Mouse (Mus musculus): ENCODE data around the gene Itgb4. TPM values are rescaled to one million over a fixed set of nuclear protein-coding genes. Genes with fewer than 3 reads are reported as not detected.

Itgb4 gene
- 3.2 and 5.2 TPM in 2 replicates for polyA plus RNA-seq (2021; fragmentation: Nextera tagmentation)
- long read RNA-seq, experiment 1, partial matches to known transcripts, result 4 of 4 reads
- long read RNA-seq, experiment 1, other reads (novel, unspliced or antisense), result 0 of 4 reads
- long read RNA-seq, experiment 2, partial matches to known transcripts, result 45 of 55 reads
- long read RNA-seq, experiment 2, other reads (novel, unspliced or antisense), result 10 of 55 reads

DNA sequence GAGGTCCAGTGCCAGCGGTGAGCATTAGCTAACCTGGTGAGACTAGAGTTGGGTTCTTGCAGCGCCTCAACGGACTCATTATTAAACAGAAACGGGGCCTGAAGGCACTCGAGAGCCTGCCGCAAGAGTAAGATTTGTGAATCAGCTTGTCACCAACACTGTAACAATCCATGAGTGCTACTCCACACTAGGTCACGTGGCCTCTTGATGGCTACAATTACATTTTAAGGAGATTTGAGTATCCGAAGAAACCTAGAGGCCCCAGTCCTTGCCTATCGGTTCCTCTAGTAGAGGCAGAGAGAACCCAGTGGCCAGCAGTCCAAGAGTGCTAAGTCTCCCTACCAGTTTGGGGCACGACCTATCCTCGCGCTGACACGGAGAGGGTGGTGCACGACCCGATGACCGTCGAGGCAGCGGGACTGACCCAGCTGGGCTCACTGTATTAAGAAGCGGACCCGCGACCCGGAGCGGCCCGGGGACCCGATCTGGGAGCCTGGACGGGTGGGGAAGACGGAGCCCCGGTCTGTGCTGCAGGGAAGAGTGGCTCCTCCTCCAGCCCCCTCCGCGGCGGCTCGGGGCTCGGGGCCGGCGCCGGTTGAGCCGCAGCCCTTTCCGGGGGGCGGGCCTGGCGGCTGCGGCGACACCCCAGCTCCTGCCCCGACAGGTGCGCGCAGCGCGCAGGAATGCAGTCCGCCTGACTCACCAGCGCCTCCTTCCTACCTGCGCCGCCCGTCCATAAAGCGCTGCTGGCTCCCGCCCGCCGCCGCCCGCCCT is at the start of gene Itgb4:
Itgb4 (plus strand) TSS at position 401 of the 774 bp plus-strand sequence.

DNA sequence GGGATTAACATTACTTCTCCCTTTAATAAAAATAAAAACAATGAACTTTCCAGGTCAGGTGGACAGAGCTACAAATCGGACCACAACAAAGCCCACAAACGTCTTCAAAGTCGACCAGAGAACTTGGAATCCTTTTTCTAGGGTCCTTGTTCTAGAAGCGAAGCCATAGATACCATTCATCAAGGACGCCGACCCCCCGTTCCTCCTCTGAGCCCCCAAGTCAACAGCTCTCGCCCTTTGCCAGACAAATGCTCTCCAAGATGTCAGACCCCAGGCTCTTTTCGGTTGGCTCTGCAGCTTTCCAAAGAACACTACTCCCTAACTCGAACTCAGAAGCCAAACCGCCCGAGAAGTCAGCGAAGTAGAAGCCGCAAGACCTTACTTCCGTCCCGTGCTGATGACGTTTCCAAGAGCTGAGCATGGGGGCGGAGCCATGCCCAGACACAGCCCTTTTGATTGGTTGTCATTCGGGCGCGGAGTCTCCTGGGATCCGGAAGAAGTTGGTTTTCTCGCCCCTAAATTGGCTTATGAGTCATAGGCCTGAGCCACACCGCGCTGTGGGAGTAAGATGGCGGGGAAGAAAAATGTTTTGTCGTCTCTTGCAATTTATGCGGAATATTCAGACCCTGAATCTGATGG is 41.3 kb upstream of the Itgb4 start, which contains the start of the genes Sap30bp and Recql5:
Sap30bp (plus strand) TSS at position 175 of the 639 bp plus-strand sequence.
Recql5 (minus strand) TSS at position 370 of the 639 bp plus-strand sequence.

DNA sequence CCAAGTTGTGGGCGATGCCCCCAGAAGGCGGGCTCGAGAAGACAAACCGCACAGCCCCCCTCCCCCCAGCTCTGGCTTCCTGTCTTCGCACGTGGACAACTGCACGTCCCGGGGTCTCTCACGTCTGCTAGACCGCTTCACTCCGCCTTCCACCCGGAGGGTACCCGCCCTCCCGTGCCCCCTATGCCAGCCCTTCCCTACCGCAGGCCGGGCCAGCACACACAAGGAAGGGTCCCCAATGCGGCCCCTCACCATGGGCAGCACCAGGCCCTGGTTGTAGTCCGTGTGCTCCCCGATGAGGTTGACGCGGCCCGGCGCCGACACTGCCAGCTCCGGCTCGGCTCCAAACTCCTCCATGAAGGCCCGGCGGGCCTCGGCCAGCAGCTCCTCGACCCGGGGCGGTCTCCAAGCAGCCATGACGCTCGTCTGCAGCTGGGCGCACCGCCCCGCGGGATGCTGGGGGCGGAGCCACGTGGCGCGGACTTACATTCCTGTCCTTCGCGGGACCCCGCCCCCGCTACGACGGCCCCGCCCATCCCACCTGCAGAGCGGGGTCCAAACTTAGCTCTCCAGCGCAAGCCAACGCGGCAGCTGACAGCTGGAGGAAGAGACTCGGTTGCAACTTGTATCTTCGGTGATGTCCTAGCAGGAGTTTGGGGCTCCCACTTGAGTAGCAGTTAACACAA is 37.9 kb downstream of the Itgb4 start, which contains the start of gene Galk1:
Galk1 (minus strand) TSS at position 458 of the 686 bp plus-strand sequence.

DNA sequence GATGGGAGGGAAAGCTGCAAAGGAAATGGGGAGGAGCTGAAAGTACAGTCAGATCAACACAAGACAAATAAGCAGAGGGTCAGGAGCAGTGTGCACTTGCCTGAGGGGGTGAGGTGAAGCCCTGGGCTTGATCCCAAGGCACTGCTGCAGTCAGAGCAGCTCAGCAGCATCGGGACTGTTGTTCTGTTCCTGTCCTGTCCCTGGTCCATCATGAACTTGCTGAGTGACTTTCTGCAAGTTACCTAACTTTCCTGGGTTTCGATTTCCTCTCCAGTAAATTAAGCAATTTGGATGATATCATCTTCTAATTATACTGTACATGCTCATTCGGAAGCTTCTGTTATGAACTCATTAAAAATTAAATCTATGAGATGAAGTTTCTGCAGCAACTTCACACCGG is 53.2 kb downstream of the Itgb4 start, which contains the start of gene H3f3b:
H3f3b (minus strand) TSS at position 207 of the 400 bp plus-strand sequence.

DNA sequence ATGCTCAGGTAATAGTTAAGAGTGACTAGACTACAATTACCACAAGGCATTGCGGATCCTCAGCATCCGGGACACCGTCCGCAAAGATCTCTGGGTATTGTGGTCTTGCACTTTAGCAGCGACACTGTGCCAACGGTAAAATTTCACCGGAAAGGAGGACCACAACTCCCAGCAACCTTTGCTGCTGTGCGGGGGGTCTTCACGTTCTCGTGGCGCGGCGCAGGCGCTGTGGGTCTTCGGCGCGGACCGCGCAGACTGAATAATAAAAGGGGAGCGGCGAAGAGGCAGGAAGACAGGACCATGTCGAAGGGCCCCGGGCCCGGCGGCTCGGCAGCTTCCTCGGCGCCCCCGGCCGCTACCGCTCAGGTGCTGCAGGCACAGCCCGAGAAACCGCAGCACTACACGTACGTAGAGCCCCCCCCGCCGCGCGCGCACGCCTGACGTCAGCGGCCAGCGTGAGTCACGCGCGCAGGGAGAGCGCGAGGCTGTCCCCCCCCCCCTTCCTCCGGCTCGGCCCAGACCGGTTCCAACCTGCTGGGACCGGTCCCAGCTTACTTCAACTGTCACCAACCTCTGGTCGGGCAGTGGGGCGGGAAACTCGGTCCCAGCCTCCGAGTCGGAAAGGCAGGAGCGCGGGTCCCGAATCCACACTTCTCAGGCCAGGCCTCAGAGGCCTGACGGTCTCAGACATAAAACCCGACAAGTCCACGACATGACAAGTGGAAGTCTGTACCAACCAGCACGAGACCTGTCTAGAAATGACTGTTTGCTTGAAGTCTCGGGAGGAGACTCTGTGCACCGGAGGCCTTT is 55.8 kb downstream of the Itgb4 start, which contains the start of gene Unk:
Unk (plus strand) TSS at position 235 of the 810 bp plus-strand sequence.

Other genes with a start within 250 kb of the Itgb4 start
- gene Tmem94, start 209.3 kb upstream of the Itgb4 start, polyA plus RNA-seq (2021; fragmentation: Nextera tagmentation), result 23.9 and 25.3 TPM in 2 replicates
- gene Caskin2, start 161.1 kb upstream of the Itgb4 start, polyA plus RNA-seq (2021; fragmentation: Nextera tagmentation), result 12.0 and 17.7 TPM in 2 replicates
- gene Tsen54, start 160.0 kb upstream of the Itgb4 start, polyA plus RNA-seq (2021; fragmentation: Nextera tagmentation), result 5.2 and 6.0 TPM in 2 replicates
- 3.8 and 4.4 TPM in 2 replicates for gene Llgl2, start 150.7 kb upstream of the Itgb4 start, polyA plus RNA-seq (2021; fragmentation: Nextera tagmentation)
- 0.23 and 0.24 TPM in 2 replicates for gene Myo15b, start 116.3 kb upstream of the Itgb4 start, polyA plus RNA-seq (2021; fragmentation: Nextera tagmentation)
- 3.2 and 7.6 TPM in 2 replicates for gene Smim5, start 74.7 kb upstream of the Itgb4 start, polyA plus RNA-seq (2021; fragmentation: Nextera tagmentation)
- gene Smim6, start 62.7 kb upstream of the Itgb4 start, polyA plus RNA-seq (2021; fragmentation: Nextera tagmentation), result 0.15 TPM in 1 of 2 replicates, not detected in the other
- gene Sap30bp, start 41.4 kb upstream of the Itgb4 start, polyA plus RNA-seq (2021; fragmentation: Nextera tagmentation), result 32.7 and 36.5 TPM in 2 replicates
- 5.4 and 5.5 TPM in 2 replicates for gene Recql5, start 41.2 kb upstream of the Itgb4 start, polyA plus RNA-seq (2021; fragmentation: Nextera tagmentation)
- 24.3 and 24.9 TPM in 2 replicates for gene Galk1, start 38.0 kb downstream of the Itgb4 start, polyA plus RNA-seq (2021; fragmentation: Nextera tagmentation)
- gene H3f3b, start 53.3 kb downstream of the Itgb4 start, polyA plus RNA-seq (2021; fragmentation: Nextera tagmentation), result 331 and 336 TPM in 2 replicates
- gene Unk, start 55.6 kb downstream of the Itgb4 start, polyA plus RNA-seq (2021; fragmentation: Nextera tagmentation), result 6.5 and 9.1 TPM in 2 replicates
- gene Unc13d, start 103.3 kb downstream of the Itgb4 start, polyA plus RNA-seq (2021; fragmentation: Nextera tagmentation), result 1.4 TPM in 2 replicates
- 285 and 304 TPM in 2 replicates for gene Wbp2, start 112.3 kb downstream of the Itgb4 start, polyA plus RNA-seq (2021; fragmentation: Nextera tagmentation)
- 3.4 and 4.0 TPM in 2 replicates for gene Trim47, start 152.5 kb downstream of the Itgb4 start, polyA plus RNA-seq (2021; fragmentation: Nextera tagmentation)
- gene Trim65, start 156.4 kb downstream of the Itgb4 start, polyA plus RNA-seq (2021; fragmentation: Nextera tagmentation), result 1.7 and 1.8 TPM in 2 replicates
- gene Mrpl38, start 164.2 kb downstream of the Itgb4 start, polyA plus RNA-seq (2021; fragmentation: Nextera tagmentation), result 70.8 and 78.4 TPM in 2 replicates
- gene Fbf1, start 193.5 kb downstream of the Itgb4 start, polyA plus RNA-seq (2021; fragmentation: Nextera tagmentation), result 21.4 and 25.0 TPM in 2 replicates
- gene Ten1, start 224.1 kb downstream of the Itgb4 start, polyA plus RNA-seq (2021; fragmentation: Nextera tagmentation), result 106 and 115 TPM in 2 replicates
- gene Acox1, start 224.3 kb downstream of the Itgb4 start, polyA plus RNA-seq (2021; fragmentation: Nextera tagmentation), result 85.6 and 87.9 TPM in 2 replicates